Mouse (Mus musculus) spleen, adult 2 months (tissue): ENCODE results near the gene Araf.

Source experiments
- CTCF ChIP-seq: fragments of 200-500 bp; IDR thresholded peaks from 2 replicates; pipeline ENCODE4 v1.5.1; 2011; ENCODE audit warnings: mild to moderate bottlenecking, inconsistent platforms; ENCODE audit not compliant: insufficient read depth, insufficient read length, insufficient replicate concordance; ENCODE audit errors: extremely low read depth
- POLR2A ChIP-seq: fragments of 200-500 bp; IDR thresholded peaks from 2 replicates; pipeline ENCODE4 v1.6.1; 2011; ENCODE audit warnings: low read depth, low read length, inconsistent platforms

DNA sequence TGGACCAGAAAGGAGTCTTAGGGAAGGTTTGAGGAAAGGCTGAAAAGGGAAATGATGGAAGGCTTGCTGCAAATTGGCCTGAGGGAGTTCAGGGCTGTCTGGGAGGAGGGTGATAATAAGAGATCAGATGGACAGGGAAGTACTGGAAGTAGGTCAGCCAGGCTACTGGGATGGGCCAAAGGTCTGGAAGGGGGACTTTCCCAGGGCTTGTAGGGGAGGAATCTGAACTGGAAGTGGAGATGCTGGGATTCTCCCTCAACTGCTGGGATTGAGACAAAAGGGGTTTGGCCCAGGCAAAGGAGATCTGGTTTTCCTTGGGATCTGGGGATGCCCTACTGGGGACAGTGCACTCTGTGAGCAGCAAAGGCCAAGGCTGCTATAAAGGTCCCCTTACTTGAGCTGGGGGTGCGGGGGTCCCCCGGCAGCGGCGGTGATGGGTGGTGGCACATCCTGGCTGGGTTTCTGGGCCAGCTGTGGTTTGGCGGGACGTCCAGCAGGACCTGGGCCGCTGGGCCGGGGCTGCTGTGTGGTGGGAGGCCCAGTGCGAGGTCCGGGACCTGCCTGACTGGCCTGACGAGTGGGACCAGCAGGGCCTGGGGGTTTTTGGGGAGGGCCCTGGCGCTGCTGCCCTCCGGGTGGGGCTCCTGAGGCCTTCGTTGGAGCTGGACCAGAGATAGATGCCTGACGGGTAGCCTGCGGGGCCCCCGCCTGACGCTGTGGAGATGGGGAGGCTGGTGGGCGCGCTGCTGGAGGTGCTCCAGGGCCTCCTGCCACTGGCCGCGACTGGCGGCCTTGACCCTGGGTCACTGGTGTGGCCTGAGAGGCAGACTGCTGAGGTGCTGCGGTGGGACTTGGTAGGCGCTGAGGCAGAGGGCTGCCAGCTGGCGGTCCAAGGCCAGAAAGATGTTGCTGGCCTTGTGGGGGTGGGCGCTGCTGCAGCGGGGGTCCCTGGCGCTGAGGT lies 64.8 kb downstream of the Araf start:
- no peak for TF ChIP-seq POLR2A
- TF ChIP-seq CTCF = no peak
